Mouse (Mus musculus) olfactory bulb, adult 2 months (tissue): ENCODE data around the gene 5330417C22Rik.

Experiments used
- CTCF ChIP-seq: fragments of 200-500 bp; IDR thresholded peaks from 2 replicates; pipeline ENCODE4 v1.5.1; 2012; ENCODE audit warnings: low read depth, mild to moderate bottlenecking, low read length, moderate library complexity; ENCODE audit not compliant: insufficient read depth
- POLR2A ChIP-seq: fragments of 200-500 bp; IDR thresholded peaks from 2 replicates; pipeline ENCODE4 v1.6.1; 2012; ENCODE audit warnings: mild to moderate bottlenecking, low read depth, low read length, moderate library complexity; ENCODE audit not compliant: insufficient read depth

DNA sequence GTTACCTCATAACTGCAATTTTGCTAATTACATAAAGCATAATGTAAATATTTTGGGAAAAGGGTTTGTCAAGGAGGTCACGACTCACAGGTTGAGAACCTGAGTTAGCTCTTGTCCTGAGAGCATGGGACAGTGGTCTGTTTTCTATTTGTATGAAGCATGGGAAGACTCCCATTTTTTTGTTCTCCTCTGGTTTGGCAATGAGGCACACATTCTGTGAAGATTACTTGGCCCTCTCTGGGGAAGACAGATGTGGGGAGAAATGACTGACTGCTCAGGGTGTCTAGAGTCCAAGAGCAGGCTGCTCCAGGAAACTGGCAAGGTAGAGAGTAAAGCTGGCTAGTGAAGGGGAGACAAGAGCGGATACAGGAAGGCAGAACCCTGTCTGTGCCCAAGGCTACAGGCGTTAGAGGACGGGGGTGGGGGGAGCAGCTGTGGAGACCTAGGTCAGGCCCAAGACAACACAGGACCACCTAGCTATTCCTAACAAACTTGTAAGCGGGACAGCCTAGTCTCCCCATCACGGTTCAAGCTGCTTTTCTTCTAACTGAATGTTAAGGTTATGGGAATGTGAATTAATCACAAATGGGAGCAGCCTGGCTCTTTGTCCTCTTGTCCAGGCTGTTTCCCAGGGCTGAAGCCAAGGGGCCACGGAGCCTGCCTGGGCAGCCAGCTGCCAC lies 111.3 kb downstream of the 5330417C22Rik start:
- TF ChIP-seq CTCF, result no peak
- no peak for TF ChIP-seq POLR2A
